Comparison of ENCODE assay signal across 13 mouse cellular contexts in the genomic region with DNA sequence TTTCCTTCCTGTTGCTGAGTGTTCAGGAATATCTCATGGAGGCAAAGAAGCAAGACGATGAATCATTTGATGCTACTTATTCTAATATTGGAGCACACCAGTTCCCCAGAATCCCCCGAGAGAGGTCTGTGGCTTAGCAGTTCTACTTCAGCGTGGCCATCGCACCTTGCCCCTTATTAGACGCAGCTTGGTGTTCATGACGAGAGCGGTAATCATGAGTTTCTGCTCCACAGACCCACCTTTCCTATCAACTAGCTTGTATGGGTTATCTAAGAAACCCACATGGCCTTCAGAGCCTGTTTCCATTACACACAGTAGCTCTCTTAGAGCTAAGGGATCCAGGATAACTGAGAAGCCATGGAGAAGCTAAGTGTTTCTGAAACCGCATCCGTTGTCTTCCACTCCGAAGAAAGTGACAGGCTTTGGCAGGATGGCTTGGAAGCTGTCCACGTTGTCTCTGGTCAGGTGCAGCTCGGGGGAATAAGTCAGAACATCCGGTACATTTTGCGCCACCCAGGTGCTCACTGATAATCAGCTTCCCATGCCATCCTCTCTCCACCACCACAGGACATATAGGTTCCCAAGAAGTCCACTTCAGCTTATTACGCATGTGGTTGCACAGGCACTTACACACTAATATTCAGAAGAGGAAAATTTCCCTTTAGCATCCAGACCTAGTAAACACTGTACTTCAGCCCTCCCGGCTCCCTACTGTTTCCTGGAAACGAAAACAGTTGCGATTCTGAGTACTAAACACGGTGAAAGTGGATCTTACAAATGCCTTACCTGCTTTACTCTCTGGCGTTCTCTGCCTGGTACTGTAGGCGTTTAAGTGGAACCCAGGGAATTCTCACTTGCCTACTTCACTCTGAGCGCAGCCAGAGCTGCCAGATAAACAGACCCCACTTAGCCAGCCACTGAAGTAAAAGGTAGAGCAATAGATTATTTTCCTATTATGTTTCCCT. TPM values are rescaled to one million over a fixed set of nuclear protein-coding genes. Genes with fewer than 3 reads are reported as not detected.
DNase-seq lines count a peak whose midpoint lies in the region; ATAC-seq lines count a peak whose summit lies in the region.
"Had no signal": no experiment of that assay in that cellular context is flagged by ENCODE, and none has a peak within 500 bp of the region (broad histone marks: within the 10 kb centered on the region; RNA-seq: fewer than 3 reads in every experiment).

No protein-coding gene starts in this region.

- H3K9me3 ChIP-seq in neural tube, embryonic 15.5 days (replicated peaks), result no peaks in the 10 kb centered on the region
- H3K9me3 ChIP-seq: embryonic facial prominence, embryonic 12.5 days; limb, embryonic 10.5 days; neural tube, embryonic 13.5 days had no signal

- H3K4me3 ChIP-seq in neural tube, embryonic 15.5 days (replicated peaks), result no peak overlapping the region
- H3K4me3 ChIP-seq: embryonic facial prominence, embryonic 12.5 days; limb, embryonic 10.5 days; neural tube, embryonic 13.5 days had no signal

- no peaks in the 10 kb centered on the region for H3K4me1 ChIP-seq in neural tube, embryonic 15.5 days
- H3K4me1 ChIP-seq: embryonic facial prominence, embryonic 12.5 days; limb, embryonic 10.5 days; neural tube, embryonic 13.5 days had no signal

- no peaks in the 10 kb centered on the region for H3K36me3 ChIP-seq in neural tube, embryonic 15.5 days
- H3K36me3 ChIP-seq: embryonic facial prominence, embryonic 12.5 days; limb, embryonic 10.5 days; neural tube, embryonic 13.5 days had no signal

- DNase-seq in cerebellum, postnatal 4 days (ENCODE audit: low spot score in 2 of 2), result no peak
- peak; percentile 58 for DNase-seq in brain, adult 2 months (ENCODE audit: low read depth, low spot score)
- no peak for DNase-seq in right cerebral cortex, postnatal 14 days
- no peak for DNase-seq in layer of hippocampus, postnatal 10 days (ENCODE audit: low spot score in 2 of 2)
- DNase-seq: adrenal gland, postnatal 36 days; kidney, postnatal 10 days had no signal

- H3K9ac ChIP-seq in neural tube, embryonic 15.5 days (replicated peaks), result no peak overlapping the region
- H3K9ac ChIP-seq: embryonic facial prominence, embryonic 12.5 days; neural tube, embryonic 13.5 days had no signal

- no peak overlapping the region for H3K4me2 ChIP-seq in neural tube, embryonic 15.5 days
- H3K4me2 ChIP-seq: embryonic facial prominence, embryonic 12.5 days; neural tube, embryonic 13.5 days had no signal

- H3K27me3 ChIP-seq in neural tube, embryonic 15.5 days (replicated peaks), result no peaks in the 10 kb centered on the region
- H3K27me3 ChIP-seq: embryonic facial prominence, embryonic 12.5 days; neural tube, embryonic 13.5 days had no signal

- WGBS in neural tube, embryonic 15.5 days, result 84% methylated on average over 22 of the region's 22 CpGs

- H3K27ac ChIP-seq in neural tube, embryonic 15.5 days (replicated peaks), result no peak overlapping the region
- H3K27ac ChIP-seq: embryonic facial prominence, embryonic 12.5 days; limb, embryonic 10.5 days; neural tube, embryonic 13.5 days had no signal

- ATAC-seq in cerebellum, adult (ENCODE audit: insufficient number of reproducible peaks, low FRiP score, low TSS enrichment), result peak; percentile 81; the same call in 1 of the 2 replicates
- ATAC-seq in common myeloid progenitor, adult 5-6 weeks (replicated peaks; ENCODE audit: low read depth, poor library complexity, severe bottlenecking), result peak; percentile 28
- ATAC-seq in megakaryocyte, adult 5-6 weeks (ENCODE audit: poor library complexity, severe bottlenecking), result peak; percentile 6
- ATAC-seq in neural tube, embryonic 15.5 days (ENCODE audit: low FRiP score), result no peak

RNA-seq across cellular contexts. Expression of gene Cd47, which starts 25.0 kb away (rescaled TPM):
- 237 and 246 TPM in 2 replicates for total RNA-seq in common myeloid progenitor, adult 5-6 weeks (2017)
- total RNA-seq in megakaryocyte, adult 5-6 weeks (2015), result 343 and 360 TPM in 2 replicates
- 145 and 164 TPM in 2 replicates for total RNA-seq in megakaryocyte, adult 5-6 weeks (2017)
- polyA plus RNA-seq in neural tube, embryonic 15.5 days (2015; fragmentation: Nextera tagmentation; extraction: Ambion mirVana), result 153 and 156 TPM in 2 replicates
- total RNA-seq in layer of hippocampus, postnatal 10 days (2021), result 100 to 1,000 TPM; 214 to 228 TPM
